Mouse (Mus musculus): Measurements from ENCODE around the gene Plekha1.

DNA sequence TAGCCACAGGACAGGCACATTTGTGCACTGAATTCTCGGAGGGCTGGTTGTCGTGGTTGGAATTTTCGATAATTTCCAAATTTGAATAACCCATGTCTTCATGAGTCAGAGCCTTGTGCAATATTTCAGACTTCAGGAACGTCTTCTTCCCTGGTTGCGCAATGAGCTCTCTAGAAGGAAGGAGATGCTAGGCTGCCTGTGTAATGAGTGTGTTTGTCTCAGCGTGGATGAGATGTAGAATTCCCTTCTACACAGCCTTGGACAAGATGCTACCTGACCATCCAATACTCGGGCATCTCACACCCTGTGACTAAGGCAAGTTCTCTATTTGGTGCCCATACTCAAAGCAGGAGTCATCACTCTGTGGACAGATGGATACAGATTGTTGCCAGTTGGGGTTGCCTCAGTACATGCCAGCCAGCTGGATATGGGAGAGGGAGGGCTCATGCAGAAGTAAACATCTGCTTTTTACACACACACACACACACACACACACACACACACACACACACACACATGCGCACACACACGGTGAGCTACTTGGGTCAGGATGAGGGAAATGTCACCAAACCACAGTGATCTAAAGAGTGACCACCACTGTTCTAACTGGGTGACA, 77.8 kb downstream of the Plekha1 start:
- TF ChIP-seq CTCF (IDR thresholded peaks at IDR 0.05; ENCODE audit: extremely low read depth, insufficient read depth, low read length): no peak
- TF ChIP-seq POLR2A (IDR thresholded peaks at IDR 0.05; ENCODE audit: extremely low read depth, insufficient read depth, low read length): no peak
